7 mouse cellular contexts compared by ENCODE assay signal in the genomic region with DNA sequence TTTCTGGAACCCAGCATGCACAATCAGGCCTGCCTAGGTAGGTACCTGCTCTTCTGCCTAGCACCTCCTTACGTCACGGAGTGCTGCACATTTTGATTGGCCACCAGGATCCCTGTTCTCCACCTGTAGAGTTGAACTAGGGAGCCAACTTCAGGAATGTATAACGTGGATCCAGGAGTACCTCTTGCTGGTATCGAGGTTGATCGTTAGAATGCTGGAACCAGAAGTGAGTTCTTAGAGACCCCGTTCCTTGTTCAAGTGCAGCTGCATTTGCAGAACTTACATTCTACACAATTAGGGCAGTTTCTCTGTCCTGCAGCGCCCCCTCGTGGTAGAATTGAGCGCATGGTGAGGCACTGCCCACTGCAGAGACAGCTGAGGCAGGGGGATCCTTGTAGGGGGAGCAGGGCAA. TPM values are rescaled to one million over a fixed set of nuclear protein-coding genes. Genes with fewer than 3 reads are reported as not detected.
DNase-seq lines count a peak whose midpoint lies in the region; ATAC-seq and TF ChIP-seq lines count a peak whose summit lies in the region.

No protein-coding gene starts in this region.

- WGBS in hindbrain, embryonic 14.5 days, result 24% methylated on average over 9 of the region's 9 CpGs
- 22% methylated on average over 9 of the region's 9 CpGs for WGBS in midbrain, embryonic 12.5 days
- 10% methylated on average over 9 of the region's 9 CpGs for WGBS in small intestine, adult 2 months

- no peak overlapping the region for H3K9ac ChIP-seq in hindbrain, embryonic 14.5 days
- no peak overlapping the region for H3K9ac ChIP-seq in midbrain, embryonic 12.5 days (replicated peaks)

- H3K4me1 ChIP-seq in hindbrain, embryonic 14.5 days (replicated peaks; ENCODE audit: control insufficient read depth, insufficient read depth, low read length), result no peaks in the 10 kb centered on the region
- no peaks in the 10 kb centered on the region for H3K4me1 ChIP-seq in midbrain, embryonic 12.5 days
- peaks cover 6% of the 10 kb centered on the region for H3K4me1 ChIP-seq in small intestine, adult 2 months (ENCODE audit: control insufficient read depth, insufficient read depth, insufficient read length, low read length)

- no peak for TF ChIP-seq POLR2A in small intestine, adult 2 months (IDR thresholded peaks at IDR 0.05; ENCODE audit: low read depth, low read length)

- H3K4me2 ChIP-seq in hindbrain, embryonic 14.5 days (replicated peaks), result no peak overlapping the region
- no peak overlapping the region for H3K4me2 ChIP-seq in midbrain, embryonic 12.5 days (replicated peaks)

- no peaks in the 10 kb centered on the region for H3K9me3 ChIP-seq in hindbrain, embryonic 14.5 days (ENCODE audit: control insufficient read depth, low read length)
- no peaks in the 10 kb centered on the region for H3K9me3 ChIP-seq in midbrain, embryonic 12.5 days

- DNase-seq in MN1 (ENCODE audit: low spot score), result peak; percentile 78
- DNase-seq in brain, adult 2 months (ENCODE audit: low read depth, low spot score), result peak; percentile 86
- peak; percentile 47 for DNase-seq in fibroblast of lung, adult 2 months (ENCODE audit: low read depth)
- DNase-seq in hindbrain, embryonic 14.5 days (ENCODE audit: low spot score), result peak; percentile 85
- DNase-seq in left cerebral cortex, postnatal 14 days (ENCODE audit: low spot score in 2 of 2), result peak; percentile 82 to 85

- peak; percentile 54 for ATAC-seq in hindbrain, embryonic 14.5 days (ENCODE audit: low FRiP score)
- peak; percentile 51 for ATAC-seq in midbrain, embryonic 12.5 days (ENCODE audit: low FRiP score, low read depth)

- H3K27me3 ChIP-seq in hindbrain, embryonic 14.5 days (ENCODE audit: control insufficient read depth, insufficient read depth, low read length), result no peaks in the 10 kb centered on the region
- H3K27me3 ChIP-seq in midbrain, embryonic 12.5 days, result no peaks in the 10 kb centered on the region
- H3K27me3 ChIP-seq in small intestine, adult 2 months (ENCODE audit: control insufficient read depth, insufficient read depth, low read length), result no peaks in the 10 kb centered on the region

- peak; percentile 94; the same call in 1 of the 2 replicates for TF ChIP-seq CTCF in small intestine, adult 2 months (IDR thresholded peaks at IDR 0.05; ENCODE audit: extremely low read depth, insufficient read length, insufficient replicate concordance, low read depth, low read length)

- H3K27ac ChIP-seq in hindbrain, embryonic 14.5 days, result no peak overlapping the region
- H3K27ac ChIP-seq in midbrain, embryonic 12.5 days (replicated peaks), result no peak overlapping the region
- no peak overlapping the region for H3K27ac ChIP-seq in small intestine, adult 2 months (ENCODE audit: insufficient read depth, low read depth, low read length)

- H3K4me3 ChIP-seq in hindbrain, embryonic 14.5 days (replicated peaks; ENCODE audit: low read length), result no peak overlapping the region
- no peak overlapping the region for H3K4me3 ChIP-seq in midbrain, embryonic 12.5 days
- no peak overlapping the region for H3K4me3 ChIP-seq in small intestine, adult 2 months (ENCODE audit: low read depth, low read length)

- intact Hi-C loops in left cerebral cortex, postnatal 14 days (cut with DNase I), result loop anchor here (5.0 kb wide), 1 partner anchor 107 kb away; no protein-coding TSS in a partner anchor

- no peaks in the 10 kb centered on the region for H3K36me3 ChIP-seq in hindbrain, embryonic 14.5 days (replicated peaks; ENCODE audit: control insufficient read depth, insufficient read depth)
- H3K36me3 ChIP-seq in midbrain, embryonic 12.5 days, result no peaks in the 10 kb centered on the region
- H3K36me3 ChIP-seq in small intestine, adult 2 months (ENCODE audit: control insufficient read depth, insufficient read depth, low read length), result no peaks in the 10 kb centered on the region

RNA-seq across cellular contexts. Expression of a gene that starts 14.5 kb away (rescaled TPM):
- 0.74 and 0.82 TPM in 2 replicates for polyA plus RNA-seq in hindbrain, embryonic 14.5 days (2014; fragmentation: Nextera tagmentation; extraction: Ambion mirVana)
- 1 to 10 TPM; 2.3 to 2.9 TPM for total RNA-seq in left cerebral cortex, postnatal 14 days (2021)
- 1.6 and 2.0 TPM in 2 replicates for polyA plus RNA-seq in midbrain, embryonic 12.5 days (2016; fragmentation: Nextera tagmentation; extraction: Ambion mirVana)
- polyA plus RNA-seq in small intestine, adult 2 months (2012; rRNA removed), result 3.3 and 4.5 TPM in 2 replicates

RNA-seq across cellular contexts. Expression of a gene that starts 18.2 kb away (rescaled TPM):
- polyA plus RNA-seq in hindbrain, embryonic 14.5 days (2014; fragmentation: Nextera tagmentation; extraction: Ambion mirVana), result 23.3 and 23.6 TPM in 2 replicates
- 10 to 100 TPM; 86.6 to 92.4 TPM for total RNA-seq in left cerebral cortex, postnatal 14 days (2021)
- 15.1 and 16.6 TPM in 2 replicates for polyA plus RNA-seq in midbrain, embryonic 12.5 days (2016; fragmentation: Nextera tagmentation; extraction: Ambion mirVana)
- 4.3 and 6.2 TPM in 2 replicates for polyA plus RNA-seq in small intestine, adult 2 months (2012; rRNA removed)

RNA-seq across cellular contexts. Expression of a gene that starts 24.1 kb away (rescaled TPM):
- polyA plus RNA-seq in hindbrain, embryonic 14.5 days (2014; fragmentation: Nextera tagmentation; extraction: Ambion mirVana), result 0.21 TPM in 1 of 2 replicates, not detected in the other
- under 1 TPM in 1 of 2 experiments, not detected in 1; 0.15 TPM for total RNA-seq in left cerebral cortex, postnatal 14 days (2021)
- polyA plus RNA-seq in midbrain, embryonic 12.5 days (2016; fragmentation: Nextera tagmentation; extraction: Ambion mirVana), result 0.18 TPM in 1 of 2 replicates, not detected in the other
- 0.06 and 0.11 TPM in 2 replicates for polyA plus RNA-seq in small intestine, adult 2 months (2012; rRNA removed)

RNA-seq across cellular contexts. Expression of a gene that starts 25.1 kb away (rescaled TPM):
- polyA plus RNA-seq in hindbrain, embryonic 14.5 days (2014; fragmentation: Nextera tagmentation; extraction: Ambion mirVana), result 3.6 and 4.2 TPM in 2 replicates
- total RNA-seq in left cerebral cortex, postnatal 14 days (2021), result 10 to 100 TPM; 14.5 to 16.3 TPM
- polyA plus RNA-seq in midbrain, embryonic 12.5 days (2016; fragmentation: Nextera tagmentation; extraction: Ambion mirVana), result 4.7 and 4.9 TPM in 2 replicates
- 15.7 and 41.4 TPM in 2 replicates for polyA plus RNA-seq in small intestine, adult 2 months (2012; rRNA removed)

RNA-seq across cellular contexts. Expression of a gene that starts 30.9 kb away (rescaled TPM):
- polyA plus RNA-seq in hindbrain, embryonic 14.5 days (2014; fragmentation: Nextera tagmentation; extraction: Ambion mirVana), result 0.39 and 0.67 TPM in 2 replicates
- under 1 TPM; 0.42 to 0.55 TPM for total RNA-seq in left cerebral cortex, postnatal 14 days (2021)
- 0.14 TPM in 1 of 2 replicates, not detected in the other for polyA plus RNA-seq in midbrain, embryonic 12.5 days (2016; fragmentation: Nextera tagmentation; extraction: Ambion mirVana)
- polyA plus RNA-seq in small intestine, adult 2 months (2012; rRNA removed), result not detected in 2 replicates
